Mouse (Mus musculus): Measurements from ENCODE around the gene Gm9774. TPM values are rescaled to one million over a fixed set of nuclear protein-coding genes. Genes with fewer than 3 reads are reported as not detected.

Gene Gm9774
- 3.5 and 4.3 TPM in 2 replicates for polyA plus RNA-seq (2015; fragmentation: Nextera tagmentation; extraction: Ambion mirVana)

DNA sequence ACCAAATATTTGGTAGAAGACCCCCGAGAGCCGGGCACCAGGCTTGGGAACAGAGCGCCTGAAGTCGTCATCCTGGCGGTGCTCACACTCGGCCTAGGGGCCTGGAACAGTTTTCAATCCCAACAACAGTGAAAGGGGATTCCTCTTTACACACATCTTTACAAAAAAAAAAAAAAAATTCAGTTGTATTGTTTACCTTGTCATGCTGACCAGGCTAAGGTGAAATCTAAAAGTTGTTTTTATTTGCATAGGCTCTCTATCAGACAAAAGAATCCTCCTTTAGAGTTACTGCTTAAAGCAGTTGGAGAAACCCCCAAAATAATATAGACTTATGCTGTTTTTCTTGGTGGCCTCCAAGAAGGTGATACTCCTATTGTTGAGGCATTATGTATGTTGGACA lies at the start of gene Gm9774:
Gene Gm9774, minus strand, starts transcription at position 101 of the 400 bp plus-strand sequence.
- Histone ChIP-seq H3K4me2 (ENCODE audit: low read depth, low read length) (no peak within 1 kb of the TSS), H3K27ac (ENCODE audit: low read length) (no peak within 1 kb of the TSS), H3K9me3 (replicated peaks; ENCODE audit: control insufficient read depth, low read length) (no peaks in the 10 kb centered on the region), H3K4me1 (ENCODE audit: control insufficient read depth, low read depth, low read length) (no peaks in the 10 kb centered on the region), H3K4me3 (ENCODE audit: low read depth, low read length) (no peak within 1 kb of the TSS), H3K36me3 (ENCODE audit: control insufficient read depth, insufficient read depth) (no peaks in the 10 kb centered on the region), H3K27me3 (ENCODE audit: control insufficient read depth, insufficient read depth, low read depth, low read length) (no peaks in the 10 kb centered on the region), H3K9ac (ENCODE audit: low read depth, low read length) (no peak within 1 kb of the TSS)
- 79% methylated on average over 6 of the region's 6 CpGs for WGBS (ENCODE audit: insufficient replicate concordance)
- no peak for ATAC-seq (ENCODE audit: low read depth)

DNA sequence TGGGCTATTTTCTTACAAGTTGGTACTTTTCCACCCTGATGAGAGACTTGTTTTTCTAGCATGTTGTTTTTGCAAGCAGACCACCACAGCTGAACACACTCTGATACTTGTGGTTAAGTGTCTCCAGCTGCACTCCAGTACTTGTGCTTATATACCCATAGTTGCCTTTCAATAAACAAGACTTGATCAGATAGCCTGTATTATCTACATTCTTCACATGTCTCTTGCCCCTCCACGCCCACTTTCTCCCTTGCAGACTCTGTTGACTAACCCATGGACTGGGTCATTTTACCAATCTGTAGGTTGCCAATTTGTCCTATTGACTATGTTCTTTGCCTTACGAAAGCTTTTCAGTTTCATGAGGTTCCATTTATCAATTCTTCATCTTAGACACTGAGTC lies 40.9 kb upstream of the Gm9774 start:
- ATAC-seq (ENCODE audit: low read depth) = no peak
- 48% methylated on average over 2 of the region's 2 CpGs for WGBS (ENCODE audit: insufficient replicate concordance)

DNA sequence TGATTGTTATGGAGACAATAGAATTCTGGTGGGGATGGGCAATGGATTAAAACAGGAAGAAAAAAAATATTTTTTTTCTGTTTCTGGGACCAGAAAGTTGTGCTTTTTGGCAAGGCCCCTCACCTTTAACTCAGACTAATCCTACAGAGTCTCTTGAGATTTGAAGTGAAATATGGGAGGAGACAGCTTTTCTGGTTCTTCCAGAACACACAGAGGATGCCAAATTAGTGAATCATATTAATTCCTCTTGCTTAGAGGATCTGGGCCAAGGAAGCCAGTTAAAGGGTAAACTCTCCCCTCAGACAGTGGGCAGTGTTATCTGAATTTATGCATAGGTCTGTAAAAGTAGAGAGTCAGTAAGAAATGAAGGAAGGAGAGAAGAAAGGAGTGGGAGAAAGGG lies 38.2 kb upstream of the Gm9774 start:
- no peaks in the 10 kb centered on the region for H3K27me3 ChIP-seq (ENCODE audit: control insufficient read depth, insufficient read depth, low read depth, low read length)
- ATAC-seq (ENCODE audit: low read depth) = no peak
- no peak overlapping the region for H3K4me2 ChIP-seq (ENCODE audit: low read depth, low read length)
- H3K36me3 ChIP-seq (ENCODE audit: control insufficient read depth, insufficient read depth) = no peaks in the 10 kb centered on the region
- no peak overlapping the region for H3K4me3 ChIP-seq (ENCODE audit: low read depth, low read length)
- H3K4me1 ChIP-seq (ENCODE audit: control insufficient read depth, low read depth, low read length) = no peaks in the 10 kb centered on the region
- no peak overlapping the region for H3K27ac ChIP-seq (ENCODE audit: low read length)
- H3K9ac ChIP-seq (ENCODE audit: low read depth, low read length) = no peak overlapping the region
- H3K9me3 ChIP-seq (replicated peaks; ENCODE audit: control insufficient read depth, low read length) = no peaks in the 10 kb centered on the region

More for the DNA sequence above, 40.9 kb upstream of the Gm9774 start:
- Histone ChIP-seq H3K4me3 (ENCODE audit: low read depth, low read length) (no peak overlapping the region), H3K9ac (ENCODE audit: low read depth, low read length) (no peak overlapping the region), H3K4me1 (ENCODE audit: control insufficient read depth, low read depth, low read length) (no peaks in the 10 kb centered on the region), H3K4me2 (ENCODE audit: low read depth, low read length) (no peak overlapping the region), H3K27me3 (ENCODE audit: control insufficient read depth, insufficient read depth, low read depth, low read length) (no peaks in the 10 kb centered on the region), H3K9me3 (replicated peaks; ENCODE audit: control insufficient read depth, low read length) (no peaks in the 10 kb centered on the region), H3K36me3 (ENCODE audit: control insufficient read depth, insufficient read depth) (no peaks in the 10 kb centered on the region), H3K27ac (ENCODE audit: low read length) (no peak overlapping the region)

DNA sequence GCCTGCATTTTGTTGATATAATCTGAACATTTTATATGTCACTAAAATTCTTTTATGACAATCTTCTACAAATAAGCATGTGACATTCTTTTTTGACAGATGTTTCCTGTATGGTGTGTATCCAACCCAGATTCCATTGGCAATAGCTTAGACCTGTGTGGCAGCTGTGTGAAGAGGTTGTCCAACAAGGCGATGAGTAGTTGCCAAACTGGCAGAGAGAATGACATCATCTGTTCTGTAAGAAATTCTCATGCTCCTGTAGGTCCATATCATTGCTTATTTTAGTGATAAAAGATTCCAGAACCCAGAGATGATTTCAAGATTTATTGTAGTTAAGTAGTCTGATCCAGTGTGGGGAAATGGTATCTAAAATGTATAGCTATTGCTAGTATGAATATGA lies 37.4 kb upstream of the Gm9774 start:
- ATAC-seq (ENCODE audit: low read depth) = no peak

DNA sequence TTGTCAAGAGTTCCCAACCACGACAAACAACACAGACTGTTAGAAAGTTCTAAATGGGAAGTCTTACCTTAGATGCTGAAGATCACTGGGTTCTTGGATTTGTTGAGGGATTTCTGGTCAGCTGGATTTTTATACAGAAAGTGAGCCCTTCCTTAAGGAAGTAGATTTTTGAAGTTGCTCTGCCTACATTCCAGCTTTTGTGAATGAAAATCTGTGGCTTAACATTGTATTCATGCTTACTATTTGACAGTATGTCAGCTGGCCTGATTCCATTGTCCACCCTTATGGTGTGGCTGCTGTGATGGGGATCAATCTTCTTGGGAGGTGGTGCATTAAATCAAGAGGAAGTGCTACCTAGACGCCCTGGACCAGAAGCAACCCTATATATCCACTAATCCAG lies 29.4 kb upstream of the Gm9774 start, which contains the start of gene Sprr3:
Gene Sprr3, minus strand, starts transcription at position 101 of the 400 bp plus-strand sequence.
- H3K27me3 ChIP-seq (ENCODE audit: control insufficient read depth, insufficient read depth, low read depth, low read length) = no peaks in the 10 kb centered on the region
- 54% methylated on average over 2 of the region's 2 CpGs for WGBS (ENCODE audit: insufficient replicate concordance)
- no peaks in the 10 kb centered on the region for H3K4me1 ChIP-seq (ENCODE audit: control insufficient read depth, low read depth, low read length)
- no peak within 1 kb of the TSS for H3K27ac ChIP-seq (ENCODE audit: low read length)
- H3K4me3 ChIP-seq (ENCODE audit: low read depth, low read length) = no peak within 1 kb of the TSS
- H3K9ac ChIP-seq (ENCODE audit: low read depth, low read length) = no peak within 1 kb of the TSS
- ATAC-seq (ENCODE audit: low read depth) = no peak
- no peaks in the 10 kb centered on the region for H3K36me3 ChIP-seq (ENCODE audit: control insufficient read depth, insufficient read depth)
- no peak within 1 kb of the TSS for H3K4me2 ChIP-seq (ENCODE audit: low read depth, low read length)
- H3K9me3 ChIP-seq (replicated peaks; ENCODE audit: control insufficient read depth, low read length) = no peaks in the 10 kb centered on the region

More for the DNA sequence above, 37.4 kb upstream of the Gm9774 start:
- 64% methylated on average over 1 of the region's 1 CpGs for WGBS (ENCODE audit: insufficient replicate concordance)
- Histone ChIP-seq H3K4me1 (ENCODE audit: control insufficient read depth, low read depth, low read length) (no peaks in the 10 kb centered on the region), H3K9me3 (replicated peaks; ENCODE audit: control insufficient read depth, low read length) (no peaks in the 10 kb centered on the region), H3K4me2 (ENCODE audit: low read depth, low read length) (no peak overlapping the region), H3K9ac (ENCODE audit: low read depth, low read length) (no peak overlapping the region), H3K4me3 (ENCODE audit: low read depth, low read length) (no peak overlapping the region), H3K36me3 (ENCODE audit: control insufficient read depth, insufficient read depth) (no peaks in the 10 kb centered on the region), H3K27me3 (ENCODE audit: control insufficient read depth, insufficient read depth, low read depth, low read length) (no peaks in the 10 kb centered on the region), H3K27ac (ENCODE audit: low read length) (no peak overlapping the region)

GRCm38 (mm10) chr3:92455151-92455550 lies 25.9 kb upstream of the Gm9774 start:
- Histone ChIP-seq H3K4me3 (ENCODE audit: low read depth, low read length) (no peak overlapping the region), H3K36me3 (ENCODE audit: control insufficient read depth, insufficient read depth) (no peaks in the 10 kb centered on the region), H3K27me3 (ENCODE audit: control insufficient read depth, insufficient read depth, low read depth, low read length) (no peaks in the 10 kb centered on the region), H3K9me3 (replicated peaks; ENCODE audit: control insufficient read depth, low read length) (no peaks in the 10 kb centered on the region), H3K4me2 (ENCODE audit: low read depth, low read length) (no peak overlapping the region), H3K9ac (ENCODE audit: low read depth, low read length) (no peak overlapping the region), H3K4me1 (ENCODE audit: control insufficient read depth, low read depth, low read length) (no peaks in the 10 kb centered on the region), H3K27ac (ENCODE audit: low read length) (no peak overlapping the region)
- ATAC-seq (ENCODE audit: low read depth) = no peak
- WGBS (ENCODE audit: insufficient replicate concordance) = 62% methylated on average over 5 of the region's 5 CpGs

- no peak for ATAC-seq (ENCODE audit: low read depth)
- Histone ChIP-seq H3K9me3 (replicated peaks; ENCODE audit: control insufficient read depth, low read length) (no peaks in the 10 kb centered on the region), H3K4me2 (ENCODE audit: low read depth, low read length) (no peak overlapping the region), H3K4me1 (ENCODE audit: control insufficient read depth, low read depth, low read length) (no peaks in the 10 kb centered on the region), H3K27ac (ENCODE audit: low read length) (no peak overlapping the region), H3K27me3 (ENCODE audit: control insufficient read depth, insufficient read depth, low read depth, low read length) (no peaks in the 10 kb centered on the region), H3K36me3 (ENCODE audit: control insufficient read depth, insufficient read depth) (no peaks in the 10 kb centered on the region), H3K4me3 (ENCODE audit: low read depth, low read length) (no peak overlapping the region), H3K9ac (ENCODE audit: low read depth, low read length) (no peak overlapping the region)
- WGBS (ENCODE audit: insufficient replicate concordance) = 60% methylated on average over 3 of the region's 3 CpGs
Measured at GRCm38 (mm10) chr3:92440177-92440576, 11.0 kb upstream of the Gm9774 start.

DNA sequence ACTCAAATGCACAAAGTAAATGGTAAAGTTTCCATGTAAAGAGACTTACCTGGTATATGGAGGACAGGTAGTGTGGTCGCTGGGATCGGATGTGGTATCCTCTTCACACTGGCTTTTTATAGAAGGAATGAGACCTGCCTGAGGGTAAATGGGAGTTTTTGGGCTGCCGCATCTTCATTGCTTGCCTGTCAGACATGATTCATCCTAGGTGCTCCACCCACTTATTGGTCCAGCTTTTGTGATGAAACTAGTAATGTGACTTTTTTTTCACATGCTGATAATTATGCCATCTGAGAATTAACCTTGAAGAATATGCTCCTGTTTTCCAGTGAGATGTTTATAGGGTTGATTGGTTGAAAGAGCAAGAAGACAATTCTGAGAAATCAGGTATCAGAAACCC lies 9.5 kb upstream of the Gm9774 start, which contains the start of gene Sprr1b:
Gene Sprr1b, minus strand, starts transcription at position 101 of the 400 bp plus-strand sequence.
- Histone ChIP-seq H3K4me2 (ENCODE audit: low read depth, low read length) (no peak within 1 kb of the TSS), H3K9ac (ENCODE audit: low read depth, low read length) (no peak within 1 kb of the TSS), H3K9me3 (replicated peaks; ENCODE audit: control insufficient read depth, low read length) (no peaks in the 10 kb centered on the region), H3K4me3 (ENCODE audit: low read depth, low read length) (no peak within 1 kb of the TSS), H3K27me3 (ENCODE audit: control insufficient read depth, insufficient read depth, low read depth, low read length) (no peaks in the 10 kb centered on the region), H3K27ac (ENCODE audit: low read length) (no peak within 1 kb of the TSS), H3K4me1 (ENCODE audit: control insufficient read depth, low read depth, low read length) (no peaks in the 10 kb centered on the region), H3K36me3 (ENCODE audit: control insufficient read depth, insufficient read depth) (no peaks in the 10 kb centered on the region)
- no peak for ATAC-seq (ENCODE audit: low read depth)
- WGBS (ENCODE audit: insufficient replicate concordance) = 70% methylated on average over 3 of the region's 3 CpGs

DNA sequence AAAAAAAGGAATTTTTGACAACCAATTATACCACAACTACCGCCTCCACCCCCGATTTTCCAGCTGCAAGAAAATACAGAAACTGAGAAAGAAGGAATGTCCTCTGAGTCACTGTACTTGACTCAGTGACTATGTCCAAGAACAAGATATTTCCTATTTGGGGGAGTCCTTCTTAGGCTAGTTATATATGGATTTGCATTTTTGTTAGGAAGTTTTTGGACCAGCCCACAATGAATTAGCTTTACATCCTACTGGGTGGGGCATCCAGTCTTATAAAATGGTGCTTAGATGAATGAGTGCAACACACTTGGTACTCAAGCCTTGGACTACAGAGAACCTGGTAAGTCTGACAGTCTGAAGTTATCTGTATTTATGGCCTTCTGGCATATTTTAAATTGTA lies 3.1 kb upstream of the Gm9774 start, which contains the start of gene Sprr2k:
Gene Sprr2k, plus strand, starts transcription at position 301 of the 400 bp plus-strand sequence.
- H3K9me3 ChIP-seq (replicated peaks; ENCODE audit: control insufficient read depth, low read length) = no peaks in the 10 kb centered on the region
- no peak for ATAC-seq (ENCODE audit: low read depth)
- no peaks in the 10 kb centered on the region for H3K4me1 ChIP-seq (ENCODE audit: control insufficient read depth, low read depth, low read length)
- H3K9ac ChIP-seq (ENCODE audit: low read depth, low read length) = no peak within 1 kb of the TSS
- no peaks in the 10 kb centered on the region for H3K27me3 ChIP-seq (ENCODE audit: control insufficient read depth, insufficient read depth, low read depth, low read length)
- no peak within 1 kb of the TSS for H3K27ac ChIP-seq (ENCODE audit: low read length)
- no peak within 1 kb of the TSS for H3K4me3 ChIP-seq (ENCODE audit: low read depth, low read length)
- no peaks in the 10 kb centered on the region for H3K36me3 ChIP-seq (ENCODE audit: control insufficient read depth, insufficient read depth)
- H3K4me2 ChIP-seq (ENCODE audit: low read depth, low read length) = no peak within 1 kb of the TSS
- WGBS (ENCODE audit: insufficient replicate concordance) = 63% methylated on average over 2 of the region's 2 CpGs
